Mouse (Mus musculus) heart, embryonic 14.5 days (tissue): ENCODE measurements around the gene Nelfcd. TPM values are rescaled to one million over a fixed set of nuclear protein-coding genes. Genes with fewer than 3 reads are reported as not detected.

Source experiments
- ATAC-seq: fragments of 200-750 bp; cut with Nextera tagmentation; 2 replicates; pipeline ENCODE4 v1.8.0; 2017; ENCODE audit warnings: low read depth, moderate TSS enrichment; ENCODE audit not compliant: insufficient number of reproducible peaks, insufficient read depth, low FRiP score
- H3K27ac ChIP-seq, 2 experiments: fragments of 200-500 bp in 1 of 2; fragments of 300-500 bp in 1 of 2; sonication (generic) in 1 of 2; replicated peaks in 1 of 2; 2 replicates each; pipeline ENCODE4 v1.5.1; 2012 to 2014; ENCODE audit warnings: low read depth in 2 of 2, low read length in 2 of 2, control low read depth in 1 of 2, mild to moderate bottlenecking in 1 of 2, mixed read lengths in 1 of 2; ENCODE audit not compliant: control insufficient read depth in 1 of 2, insufficient read depth in 1 of 2
- H3K27me3 ChIP-seq: fragments of 300-500 bp; sonication (generic); 2 replicates; pipeline ENCODE4 v1.6.1; 2014; ENCODE audit warnings: mild to moderate bottlenecking, low read length, control low read depth; ENCODE audit not compliant: control insufficient read depth, insufficient read depth
- H3K36me3 ChIP-seq: fragments of 300-500 bp; sonication (generic); 2 replicates; pipeline ENCODE4 v1.6.1; 2014; ENCODE audit warnings: mild to moderate bottlenecking, control low read depth, low read length, mixed read lengths; ENCODE audit not compliant: control insufficient read depth, insufficient read depth
- H3K4me1 ChIP-seq, 2 experiments: fragments of 200-500 bp in 1 of 2; fragments of 300-500 bp in 1 of 2; sonication (generic) in 1 of 2; 2 replicates each; pipeline ENCODE4 v1.6.1; 2012 to 2014; ENCODE audit warnings: low read length in 2 of 2, control low read depth in 1 of 2, mixed read lengths in 1 of 2; ENCODE audit not compliant: control insufficient read depth in 2 of 2, insufficient read depth in 2 of 2
- H3K4me2 ChIP-seq: fragments of 300-500 bp; sonication (generic); 2 replicates; pipeline ENCODE4 v1.6.1; 2014; ENCODE audit warnings: mild to moderate bottlenecking, low read length
- H3K4me3 ChIP-seq, 2 experiments: fragments of 200-500 bp in 1 of 2; fragments of 300-500 bp in 1 of 2; sonication (generic) in 1 of 2; 2 replicates each; pipeline ENCODE4 v1.5.1; 2012 to 2014; ENCODE audit warnings: low read length in 2 of 2, mild to moderate bottlenecking in 2 of 2, control low read depth in 1 of 2, low read depth in 1 of 2, moderate library complexity in 1 of 2; ENCODE audit not compliant: control insufficient read depth in 1 of 2, insufficient read depth in 1 of 2
- H3K9ac ChIP-seq: fragments of 300-500 bp; sonication (generic); 2 replicates; pipeline ENCODE4 v1.6.1; 2014; ENCODE audit warnings: mild to moderate bottlenecking, low read length
- H3K9me3 ChIP-seq: fragments of 300-500 bp; sonication (generic); 2 replicates; pipeline ENCODE4 v1.6.1; 2016; ENCODE audit warnings: low read length, control low read depth; ENCODE audit not compliant: control insufficient read depth
- WGBS: fragments of 180-500 bp; shearing (Covaris S2); extraction: QIAGEN DNeasy Blood & Tissue Kit; methylation state at CpG from one replicate; pipeline ENCODE4 v1.1.7; 2014; 5-methylcytosine and 5-hydroxymethylcytosine counted together
- polyA plus RNA-seq: library from polyadenylated mRNA; unstranded; fragments of >200 nt; fragmentation: Nextera tagmentation; extraction: Ambion mirVana; gene quantifications from 2 replicates; pipeline ENCODE4 v1.2.1, GENCODE M21; 2014

The Nelfcd gene
- polyA plus RNA-seq, 1 experiment from 2014 or later: 79.3 TPM

- no peak for ATAC-seq
- H3K4me2 ChIP-seq: no peak overlapping the region
- H3K27me3 ChIP-seq: no peaks in the 10 kb centered on the region
- no peaks in the 10 kb centered on the region for H3K9me3 ChIP-seq
- no peak overlapping the region for H3K27ac ChIP-seq
- H3K9ac ChIP-seq: no peak overlapping the region
- H3K4me3 ChIP-seq: no peak overlapping the region
- WGBS: 59% methylated on average over 7 of the region's 7 CpGs
- H3K36me3 ChIP-seq: no peaks in the 10 kb centered on the region
- peaks cover 11 to 16% of the 10 kb centered on the region in 2 experiments for H3K4me1 ChIP-seq
Measured at GRCm38 (mm10) chr2:174444359-174444758, 28.8 kb downstream of the Nelfcd start.

GRCm38 (mm10) chr2:174445018-174445417 lies 29.4 kb downstream of the Nelfcd start:
- Histone ChIP-seq H3K27me3 (no peaks in the 10 kb centered on the region), H3K4me1 (peaks cover 10 to 11% of the 10 kb centered on the region in 2 experiments; a peak in 3 of 4 replicates), H3K4me3 (no peak overlapping the region), H3K27ac (no peak overlapping the region), H3K4me2 (no peak overlapping the region), H3K36me3 (no peaks in the 10 kb centered on the region), H3K9me3 (no peaks in the 10 kb centered on the region), H3K9ac (no peak overlapping the region)
- ATAC-seq: no peak
- 69% methylated on average over 6 of the region's 6 CpGs for WGBS

DNA sequence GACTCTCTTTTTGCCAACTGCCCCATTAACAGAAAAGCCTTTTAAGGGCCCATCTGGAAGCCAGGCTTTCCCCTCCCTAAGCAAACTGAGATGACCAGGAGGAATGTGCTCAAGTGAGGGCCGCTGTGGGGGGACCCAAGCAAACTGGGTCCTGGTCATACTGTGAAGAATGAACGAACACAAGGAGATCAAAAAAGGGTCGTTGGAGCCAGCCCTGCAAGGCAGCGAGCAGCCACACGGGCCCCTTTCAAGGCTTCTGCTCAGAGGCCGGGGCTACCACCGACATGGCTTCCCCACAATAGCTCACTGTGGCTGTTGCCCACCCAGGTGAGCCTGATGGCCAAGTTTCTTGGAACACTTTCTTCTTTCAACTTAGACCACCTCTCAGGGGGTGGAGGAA lies 30.9 kb downstream of the Nelfcd start:
- Histone ChIP-seq H3K27me3 (no peaks in the 10 kb centered on the region), H3K4me3 (no peak overlapping the region), H3K4me1 (peaks cover 10 to 11% of the 10 kb centered on the region in 2 experiments; a peak in 3 of 4 replicates), H3K36me3 (no peaks in the 10 kb centered on the region), H3K9ac (no peak overlapping the region), H3K9me3 (no peaks in the 10 kb centered on the region), H3K27ac (no peak overlapping the region), H3K4me2 (no peak overlapping the region)
- 43% methylated on average over 7 of the region's 7 CpGs for WGBS
- no peak for ATAC-seq

DNA sequence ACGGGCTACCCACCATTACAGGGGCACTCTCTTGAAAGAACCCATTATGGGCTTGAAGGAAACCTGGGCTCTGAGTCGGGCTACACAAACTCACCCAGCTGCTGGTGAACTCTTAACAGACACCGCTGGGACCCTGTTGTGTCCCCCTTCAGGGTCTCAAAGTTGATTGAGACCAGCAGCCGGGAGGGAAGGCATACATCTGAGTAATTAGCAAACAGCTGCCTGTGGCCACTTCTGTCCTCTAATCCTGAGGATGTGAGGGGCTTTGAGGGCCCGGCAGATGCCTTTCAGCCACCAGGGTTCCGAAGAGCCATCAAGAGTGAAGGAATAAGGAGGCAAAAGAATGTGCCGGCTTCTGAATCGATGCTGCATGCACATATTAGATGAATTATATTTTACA lies 31.3 kb downstream of the Nelfcd start:
- WGBS: 69% methylated on average over 8 of the region's 8 CpGs
- no peaks in the 10 kb centered on the region for H3K9me3 ChIP-seq
- peaks cover 10 to 11% of the 10 kb centered on the region in 2 experiments; a peak in 3 of 4 replicates for H3K4me1 ChIP-seq
- no peaks in the 10 kb centered on the region for H3K27me3 ChIP-seq
- no peak overlapping the region for H3K9ac ChIP-seq
- no peak overlapping the region for H3K4me3 ChIP-seq
- ATAC-seq: no peak
- no peaks in the 10 kb centered on the region for H3K36me3 ChIP-seq
- H3K27ac ChIP-seq: no peak overlapping the region
- H3K4me2 ChIP-seq: no peak overlapping the region

DNA sequence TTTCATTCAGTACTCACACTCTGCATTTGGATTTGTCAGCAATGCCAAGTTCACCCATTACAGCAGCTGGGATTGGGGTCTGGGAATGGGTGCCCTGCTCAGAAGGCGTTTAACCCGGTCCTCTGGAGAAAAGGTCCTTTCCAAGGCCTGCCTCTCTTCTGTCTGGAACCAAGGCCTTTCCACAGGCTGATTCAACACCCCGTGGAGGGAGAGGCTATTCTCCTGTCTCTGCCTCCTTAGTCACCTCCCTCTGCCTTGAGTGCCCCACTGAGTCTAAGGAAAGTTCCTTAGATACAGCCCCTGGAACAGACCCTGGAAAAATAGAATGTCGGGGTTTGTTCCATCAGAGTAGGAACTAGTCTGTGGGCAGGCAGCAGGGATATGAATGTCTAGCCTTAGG lies 32.8 kb downstream of the Nelfcd start:
- no peak overlapping the region for H3K9ac ChIP-seq
- H3K4me1 ChIP-seq: 0 out of 4 replicates have a peak, but pooled peaks cover 0 to 2% of the 10 kb centered on the region in 2 experiments
- WGBS: 75% methylated on average over 4 of the region's 4 CpGs
- H3K4me2 ChIP-seq: no peak overlapping the region
- H3K9me3 ChIP-seq: no peaks in the 10 kb centered on the region
- no peak overlapping the region for H3K4me3 ChIP-seq
- ATAC-seq: no peak
- H3K36me3 ChIP-seq: no peaks in the 10 kb centered on the region
- no peak overlapping the region for H3K27ac ChIP-seq
- no peaks in the 10 kb centered on the region for H3K27me3 ChIP-seq

DNA sequence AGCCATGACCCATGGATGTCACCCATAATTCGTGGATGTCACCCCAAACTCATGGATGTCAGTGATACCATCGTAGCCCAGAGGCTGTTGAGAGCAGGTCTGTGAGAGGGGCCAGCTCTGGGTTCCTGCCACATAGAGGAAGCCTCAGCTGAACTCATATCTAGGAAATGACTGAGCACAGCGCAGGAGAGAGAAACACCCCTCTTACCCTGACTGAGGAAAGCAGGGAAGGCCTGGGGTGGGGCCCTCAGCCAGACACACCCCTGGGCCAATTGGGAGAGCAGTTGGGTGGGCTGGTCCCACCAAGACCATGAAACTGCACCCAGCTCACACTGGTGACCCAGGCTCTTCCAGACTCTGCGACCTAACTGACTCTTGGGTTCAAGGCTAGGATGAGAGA lies 34.7 kb downstream of the Nelfcd start, which contains the start of gene Tubb1:
Gene Tubb1, plus strand, starts transcription at position 343 of the 400 bp plus-strand sequence.
- WGBS: 70% methylated on average over 4 of the region's 4 CpGs
- Histone ChIP-seq H3K36me3 (no peaks in the 10 kb centered on the region), H3K9ac (no peak within 1 kb of the TSS), H3K27me3 (no peaks in the 10 kb centered on the region), H3K4me3 (no peak within 1 kb of the TSS), H3K9me3 (no peaks in the 10 kb centered on the region), H3K4me1 (no peaks in the 10 kb centered on the region; a peak in 1 of 4 replicates), H3K4me2 (no peak within 1 kb of the TSS), H3K27ac (no peak within 1 kb of the TSS)
- no peak for ATAC-seq

GRCm38 (mm10) chr2:174453681-174454080 lies 38.1 kb downstream of the Nelfcd start:
- H3K27ac ChIP-seq: no peak overlapping the region
- no peaks in the 10 kb centered on the region for H3K9me3 ChIP-seq
- no peak overlapping the region for H3K4me2 ChIP-seq
- no peaks in the 10 kb centered on the region for H3K36me3 ChIP-seq
- H3K4me3 ChIP-seq: no peak overlapping the region
- no peak overlapping the region for H3K9ac ChIP-seq
- no peaks in the 10 kb centered on the region for H3K27me3 ChIP-seq
- no peak for ATAC-seq
- 50% methylated on average over 7 of the region's 7 CpGs for WGBS
- no peaks in the 10 kb centered on the region; a peak in 1 of 4 replicates for H3K4me1 ChIP-seq

DNA sequence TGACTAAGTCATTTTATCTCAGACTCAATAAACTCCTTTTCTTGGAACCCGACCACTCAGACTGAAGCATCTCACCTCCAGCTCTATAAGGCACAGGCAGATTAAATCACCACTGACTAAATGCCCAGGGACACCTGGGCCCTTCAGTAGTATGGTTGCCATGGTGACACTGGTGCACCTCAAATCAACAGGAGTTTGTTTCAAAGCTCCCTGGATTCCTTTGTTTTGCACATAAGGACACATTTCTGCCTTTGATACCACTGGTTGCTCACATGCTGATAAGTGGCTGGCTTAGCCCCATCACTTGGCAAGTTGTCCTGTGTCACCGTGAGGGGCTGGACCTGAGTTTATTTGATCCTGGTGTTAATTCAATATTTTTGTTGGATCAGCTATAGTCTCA lies 43.8 kb downstream of the Nelfcd start:
- H3K9me3 ChIP-seq: no peaks in the 10 kb centered on the region
- ATAC-seq: no peak
- H3K36me3 ChIP-seq: peaks cover 33% of the 10 kb centered on the region
- WGBS: 63% methylated on average over 2 of the region's 2 CpGs
- H3K27me3 ChIP-seq: no peaks in the 10 kb centered on the region
- no peak overlapping the region for H3K4me3 ChIP-seq
- H3K9ac ChIP-seq: no peak overlapping the region
- H3K27ac ChIP-seq: no peak overlapping the region
- H3K4me1 ChIP-seq: peaks cover 2 to 5% of the 10 kb centered on the region in 2 experiments; a peak in 2 of 4 replicates
- H3K4me2 ChIP-seq: no peak overlapping the region
